Mouse (Mus musculus): ENCODE results near the gene Ccdc58. TPM values are rescaled to one million over a fixed set of nuclear protein-coding genes. Genes with fewer than 3 reads are reported as not detected.
"Not testable (repeated sequence)": the region's sequence is repeated elsewhere in the genome, so short reads cannot be mapped to it uniquely, and the experiment has no call there.

Ccdc58 gene
- polyA plus RNA-seq, 1 experiment from 2014 or later: 98.9 TPM

DNA sequence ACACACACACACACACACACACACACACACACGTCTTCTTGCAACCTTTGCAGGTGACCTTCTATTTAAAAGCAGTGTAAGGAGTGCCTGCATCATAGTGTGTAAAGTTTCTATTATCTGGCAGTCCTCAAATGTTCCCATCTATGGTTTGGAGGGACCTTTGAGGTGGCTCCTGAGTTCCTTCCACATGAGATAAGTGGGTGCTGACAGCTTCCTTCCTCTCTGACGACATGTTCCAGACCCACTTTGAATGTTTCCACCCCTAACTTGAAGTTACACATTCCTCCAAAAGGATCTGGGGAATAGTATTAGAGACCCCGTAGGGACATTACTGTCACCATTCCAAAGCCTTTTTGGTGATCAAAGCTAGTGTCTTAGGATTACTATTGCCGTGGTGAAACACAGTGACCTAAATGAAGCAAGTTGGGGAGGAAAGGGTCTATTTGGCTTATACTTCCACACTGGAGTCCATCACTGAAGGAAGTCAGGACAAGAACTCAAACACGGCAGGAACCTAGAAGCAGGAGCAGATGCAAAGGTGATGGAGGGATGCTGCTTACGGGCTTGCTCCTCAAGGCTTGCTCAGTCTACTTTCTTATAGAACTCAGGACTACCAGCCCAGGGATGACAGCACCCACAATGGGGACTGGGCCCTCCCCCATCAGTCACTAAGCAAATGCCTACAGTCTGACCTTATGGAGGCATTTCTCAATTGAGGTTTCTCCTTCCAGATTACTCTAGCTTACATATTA, 17.8 kb upstream of the Ccdc58 start:
- Histone ChIP-seq H3K4me1 (ENCODE audit: control insufficient read depth, insufficient read depth, low read length) (peaks cover 36% of the 10 kb centered on the region), H3K4me3 (ENCODE audit: low read length) (no peak overlapping the region), H3K9me3 (replicated peaks; ENCODE audit: control insufficient read depth, low read length) (no peaks in the 10 kb centered on the region), H3K9ac (ENCODE audit: low read length) (no peak overlapping the region), H3K4me2 (ENCODE audit: low read depth, low read length) (no peak overlapping the region), H3K27me3 (ENCODE audit: control insufficient read depth, insufficient read depth, low read length) (no peaks in the 10 kb centered on the region), H3K36me3 (ENCODE audit: control insufficient read depth, insufficient read depth) (peaks cover 34% of the 10 kb centered on the region), H3K27ac (ENCODE audit: low read length) (peak overlapping the region; percentile 87)
- ATAC-seq (replicated peaks; ENCODE audit: extremely low read depth, insufficient read depth, low FRiP score): peak; percentile 88
- 37% methylated on average over 6 of the region's 6 CpGs for WGBS

DNA sequence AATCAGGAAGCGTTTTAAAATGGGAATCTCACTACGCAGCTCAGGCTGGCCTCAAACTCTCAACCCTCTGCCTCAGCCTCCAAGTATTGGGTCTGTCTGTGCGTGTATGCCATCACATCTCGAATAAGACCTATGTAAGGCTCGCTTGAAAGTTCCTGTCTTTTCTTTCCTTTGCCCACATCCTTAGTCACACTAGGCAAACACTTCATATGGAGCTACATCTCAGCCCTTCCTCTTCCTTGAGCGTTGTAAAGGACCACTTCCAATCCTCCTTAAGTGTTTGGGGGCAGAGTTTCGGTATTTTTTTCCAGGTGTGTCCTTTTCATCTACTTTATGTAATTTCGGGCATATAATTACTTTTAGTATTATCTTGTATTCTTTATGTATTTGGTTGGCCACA, 16.6 kb upstream of the Ccdc58 start:
- H3K9me3 ChIP-seq (replicated peaks; ENCODE audit: control insufficient read depth, low read length): no peaks in the 10 kb centered on the region
- no peak for ATAC-seq (replicated peaks; ENCODE audit: extremely low read depth, insufficient read depth, low FRiP score)
- H3K27me3 ChIP-seq (ENCODE audit: control insufficient read depth, insufficient read depth, low read length): no peaks in the 10 kb centered on the region
- 0 out of 2 replicates have a peak overlapping the region, but pooled peaks have one; percentile 87 for H3K27ac ChIP-seq (ENCODE audit: low read length)
- H3K4me3 ChIP-seq (ENCODE audit: low read length): no peak overlapping the region
- peaks cover 23% of the 10 kb centered on the region for H3K36me3 ChIP-seq (ENCODE audit: control insufficient read depth, insufficient read depth)
- WGBS: 89% methylated on average over 8 of the region's 8 CpGs
- H3K4me2 ChIP-seq (ENCODE audit: low read depth, low read length): no peak overlapping the region
- peaks cover 44% of the 10 kb centered on the region for H3K4me1 ChIP-seq (ENCODE audit: control insufficient read depth, insufficient read depth, low read length)
- no peak overlapping the region for H3K9ac ChIP-seq (ENCODE audit: low read length)

GRCm38 (mm10) chr16:36056416-36056815, 15.1 kb upstream of the Ccdc58 start:
- H3K27ac ChIP-seq (ENCODE audit: low read length): no peak overlapping the region
- H3K36me3 ChIP-seq (ENCODE audit: control insufficient read depth, insufficient read depth): peaks cover 16% of the 10 kb centered on the region
- no peak overlapping the region for H3K4me2 ChIP-seq (ENCODE audit: low read depth, low read length)
- no peak for ATAC-seq (replicated peaks; ENCODE audit: extremely low read depth, insufficient read depth, low FRiP score)
- H3K9ac ChIP-seq (ENCODE audit: low read length): no peak overlapping the region
- no peak overlapping the region for H3K4me3 ChIP-seq (ENCODE audit: low read length)
- H3K9me3 ChIP-seq (replicated peaks; ENCODE audit: control insufficient read depth, low read length): no peaks in the 10 kb centered on the region
- H3K27me3 ChIP-seq (ENCODE audit: control insufficient read depth, insufficient read depth, low read length): no peaks in the 10 kb centered on the region
- WGBS: 81% methylated on average over 11 of the region's 11 CpGs
- peaks cover 44% of the 10 kb centered on the region for H3K4me1 ChIP-seq (ENCODE audit: control insufficient read depth, insufficient read depth, low read length)

DNA sequence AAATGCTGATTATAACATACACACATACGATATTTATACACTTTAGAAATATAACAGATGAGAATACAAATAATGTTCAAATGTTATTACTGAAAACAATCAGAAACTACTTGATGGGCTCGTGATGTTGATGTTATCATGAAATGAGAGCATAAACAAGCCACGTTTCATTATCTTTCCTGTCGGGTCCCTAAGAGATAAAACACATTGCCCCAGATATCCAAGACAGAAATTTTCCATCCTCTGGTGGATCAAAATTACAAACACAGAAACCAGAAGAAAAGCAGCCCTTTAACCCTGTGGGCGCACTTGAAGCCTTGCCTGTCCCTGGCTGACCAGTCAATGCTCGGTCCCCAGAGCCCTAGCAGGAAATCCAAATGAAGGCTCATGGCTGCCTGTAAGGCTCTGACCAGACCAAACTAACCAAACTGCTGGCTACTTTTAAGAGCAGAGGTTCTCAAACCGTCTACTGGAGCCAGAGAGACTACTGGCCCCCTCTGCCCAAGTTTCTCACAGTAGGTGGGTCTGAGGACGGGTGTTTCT, 13.5 kb upstream of the Ccdc58 start:
- no peak overlapping the region for H3K4me3 ChIP-seq (ENCODE audit: low read length)
- peak overlapping the region; percentile 48; the same call in 1 of the 2 replicates for H3K27ac ChIP-seq (ENCODE audit: low read length)
- H3K36me3 ChIP-seq (ENCODE audit: control insufficient read depth, insufficient read depth): peaks cover 6% of the 10 kb centered on the region
- 45% methylated on average over 8 of the region's 8 CpGs for WGBS
- 0 out of 2 replicates have a peak overlapping the region, but pooled peaks have one; percentile 25 for H3K9ac ChIP-seq (ENCODE audit: low read length)
- H3K4me1 ChIP-seq (ENCODE audit: control insufficient read depth, insufficient read depth, low read length): peaks cover 47% of the 10 kb centered on the region
- H3K4me2 ChIP-seq (ENCODE audit: low read depth, low read length): no peak overlapping the region
- no peaks in the 10 kb centered on the region for H3K9me3 ChIP-seq (replicated peaks; ENCODE audit: control insufficient read depth, low read length)
- no peaks in the 10 kb centered on the region for H3K27me3 ChIP-seq (ENCODE audit: control insufficient read depth, insufficient read depth, low read length)
- no peak for ATAC-seq (replicated peaks; ENCODE audit: extremely low read depth, insufficient read depth, low FRiP score)

DNA sequence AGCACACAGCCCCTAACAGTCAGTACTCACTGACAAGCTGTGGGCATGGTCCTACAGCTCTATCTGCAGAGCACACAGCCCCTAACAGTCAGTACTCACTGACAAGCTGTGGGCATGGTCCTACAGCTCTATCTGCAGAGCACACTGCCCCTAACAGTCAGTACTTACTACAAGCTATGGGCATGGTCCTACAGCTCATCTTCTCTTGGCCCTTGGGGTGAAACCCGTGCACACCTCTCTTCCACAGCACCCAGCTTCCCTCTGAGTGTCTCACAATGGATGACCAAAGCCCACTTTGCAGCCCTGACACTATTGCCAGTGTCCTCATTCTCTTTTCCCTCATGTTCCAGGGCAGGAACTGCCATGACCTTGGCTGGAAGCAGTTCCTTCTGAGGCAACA, 9.0 kb upstream of the Ccdc58 start:
- not testable (repeated sequence) for H3K9me3 ChIP-seq (replicated peaks; ENCODE audit: control insufficient read depth, low read length); ATAC-seq (replicated peaks; ENCODE audit: extremely low read depth, insufficient read depth, low FRiP score); H3K4me2 ChIP-seq (ENCODE audit: low read depth, low read length); H3K36me3 ChIP-seq (ENCODE audit: control insufficient read depth, insufficient read depth); H3K4me3 ChIP-seq (ENCODE audit: low read length); H3K27me3 ChIP-seq (ENCODE audit: control insufficient read depth, insufficient read depth, low read length)
- peaks cover 59% of the 10 kb centered on the region for H3K4me1 ChIP-seq (ENCODE audit: control insufficient read depth, insufficient read depth, low read length)
- H3K27ac ChIP-seq (ENCODE audit: low read length): peak overlapping the region; percentile 32; the same call in 1 of the 2 replicates
- WGBS: 62% methylated on average over 1 of the region's 1 CpGs
- H3K9ac ChIP-seq (ENCODE audit: low read length): peak overlapping the region; percentile 36; the same call in 1 of the 2 replicates

- Histone ChIP-seq H3K27ac (ENCODE audit: low read length) (peak overlapping the region; percentile 79), H3K36me3 (ENCODE audit: control insufficient read depth, insufficient read depth) (peaks cover 8% of the 10 kb centered on the region), H3K4me1 (ENCODE audit: control insufficient read depth, insufficient read depth, low read length) (peaks cover 61% of the 10 kb centered on the region), H3K27me3 (ENCODE audit: control insufficient read depth, insufficient read depth, low read length) (no peaks in the 10 kb centered on the region), H3K9me3 (replicated peaks; ENCODE audit: control insufficient read depth, low read length) (no peaks in the 10 kb centered on the region), H3K4me3 (ENCODE audit: low read length) (no peak overlapping the region), H3K9ac (ENCODE audit: low read length) (peak overlapping the region; percentile 34; the same call in 1 of the 2 replicates), H3K4me2 (ENCODE audit: low read depth, low read length) (no peak overlapping the region)
- WGBS: 60% methylated on average over 2 of the region's 2 CpGs
- no peak for ATAC-seq (replicated peaks; ENCODE audit: extremely low read depth, insufficient read depth, low FRiP score)
Observed at GRCm38 (mm10) chr16:36063315-36063714, 8.2 kb upstream of the Ccdc58 start.

GRCm38 (mm10) chr16:36064904-36065303, 6.6 kb upstream of the Ccdc58 start:
- WGBS: 45% methylated on average over 5 of the region's 5 CpGs
- peak; percentile 42 for ATAC-seq (replicated peaks; ENCODE audit: extremely low read depth, insufficient read depth, low FRiP score)
- H3K9ac ChIP-seq (ENCODE audit: low read length): no peak overlapping the region; the same call in 1 of the 2 replicates
- H3K4me2 ChIP-seq (ENCODE audit: low read depth, low read length): peak overlapping the region; percentile 23
- H3K4me1 ChIP-seq (ENCODE audit: control insufficient read depth, insufficient read depth, low read length): peaks cover 60% of the 10 kb centered on the region
- peaks cover 11% of the 10 kb centered on the region for H3K36me3 ChIP-seq (ENCODE audit: control insufficient read depth, insufficient read depth)
- H3K27ac ChIP-seq (ENCODE audit: low read length): peak overlapping the region; percentile 79
- H3K4me3 ChIP-seq (ENCODE audit: low read length): no peak overlapping the region
- no peaks in the 10 kb centered on the region for H3K27me3 ChIP-seq (ENCODE audit: control insufficient read depth, insufficient read depth, low read length)
- H3K9me3 ChIP-seq (replicated peaks; ENCODE audit: control insufficient read depth, low read length): no peaks in the 10 kb centered on the region

- no peak overlapping the region for H3K9ac ChIP-seq (ENCODE audit: low read length)
- H3K4me1 ChIP-seq (ENCODE audit: control insufficient read depth, insufficient read depth, low read length): peaks cover 57% of the 10 kb centered on the region
- no peak for ATAC-seq (replicated peaks; ENCODE audit: extremely low read depth, insufficient read depth, low FRiP score)
- H3K36me3 ChIP-seq (ENCODE audit: control insufficient read depth, insufficient read depth): peaks cover 9% of the 10 kb centered on the region
- WGBS: 48% methylated on average over 2 of the region's 2 CpGs
- H3K27me3 ChIP-seq (ENCODE audit: control insufficient read depth, insufficient read depth, low read length): no peaks in the 10 kb centered on the region
- no peaks in the 10 kb centered on the region for H3K9me3 ChIP-seq (replicated peaks; ENCODE audit: control insufficient read depth, low read length)
- H3K27ac ChIP-seq (ENCODE audit: low read length): peak overlapping the region; percentile 46; the same call in 1 of the 2 replicates
- peak overlapping the region; percentile 79; the same call in 1 of the 2 replicates for H3K4me2 ChIP-seq (ENCODE audit: low read depth, low read length)
- no peak overlapping the region for H3K4me3 ChIP-seq (ENCODE audit: low read length)
Observed at GRCm38 (mm10) chr16:36067694-36068093, 3.8 kb upstream of the Ccdc58 start.

- Histone ChIP-seq H3K4me2 (ENCODE audit: low read depth, low read length) (peak overlapping the region; percentile 79), H3K9ac (ENCODE audit: low read length) (peak overlapping the region; percentile 95), H3K27me3 (ENCODE audit: control insufficient read depth, insufficient read depth, low read length) (no peaks in the 10 kb centered on the region), H3K27ac (ENCODE audit: low read length) (peak overlapping the region; percentile 49), H3K4me3 (ENCODE audit: low read length) (peak overlapping the region; percentile 71), H3K36me3 (ENCODE audit: control insufficient read depth, insufficient read depth) (peaks cover 9% of the 10 kb centered on the region), H3K4me1 (ENCODE audit: control insufficient read depth, insufficient read depth, low read length) (peaks cover 53% of the 10 kb centered on the region), H3K9me3 (replicated peaks; ENCODE audit: control insufficient read depth, low read length) (no peaks in the 10 kb centered on the region)
- 45% methylated on average over 3 of the region's 3 CpGs for WGBS
- no peak for ATAC-seq (replicated peaks; ENCODE audit: extremely low read depth, insufficient read depth, low FRiP score)
Observed at GRCm38 (mm10) chr16:36068356-36068755, 3.1 kb upstream of the Ccdc58 start.

Data from heart, embryonic 16.5 days (tissue).